Mouse (Mus musculus) limb, embryonic 14.5 days (tissue): ENCODE results near the gene Srek1ip1. TPM values are rescaled to one million over a fixed set of nuclear protein-coding genes. Genes with fewer than 3 reads are reported as not detected.

Experiments
- ATAC-seq: fragments of 200-750 bp; cut with Nextera tagmentation; 2 replicates; pipeline ENCODE4 v1.8.0; 2017; ENCODE audit warnings: low read depth, moderate number of reproducible peaks, moderate TSS enrichment; ENCODE audit not compliant: low FRiP score
- DNase-seq: peaks from one replicate; pipeline ENCODE4 v3.0.0-alpha.2; 2015; ENCODE audit warnings: low spot score
- H3K27ac ChIP-seq: fragments of 300-500 bp; sonication (generic); replicated peaks from 2 replicates; pipeline ENCODE4 v1.5.1; 2014; ENCODE audit warnings: low read depth, mild to moderate bottlenecking, low read length, moderate library complexity, mixed read lengths
- H3K27me3 ChIP-seq: fragments of 300-500 bp; sonication (generic); 2 replicates; pipeline ENCODE4 v1.6.1; 2014; ENCODE audit warnings: low read length, mixed read lengths; ENCODE audit not compliant: control insufficient read depth, insufficient read depth
- H3K36me3 ChIP-seq: fragments of 300-500 bp; sonication (generic); 2 replicates; pipeline ENCODE4 v1.6.1; 2014; ENCODE audit warnings: mild to moderate bottlenecking, low read length, moderate library complexity, mixed read lengths; ENCODE audit not compliant: control insufficient read depth, insufficient read depth
- H3K4me1 ChIP-seq: fragments of 300-500 bp; sonication (generic); 2 replicates; pipeline ENCODE4 v1.6.1; 2014; ENCODE audit warnings: antibody characterized with exemption, low read length, mixed read lengths; ENCODE audit not compliant: control insufficient read depth, insufficient read depth
- H3K4me2 ChIP-seq: fragments of 300-500 bp; sonication (generic); replicated peaks from 2 replicates; pipeline ENCODE4 v1.6.1; 2014; ENCODE audit warnings: low read depth, mild to moderate bottlenecking, low read length, moderate library complexity; ENCODE audit not compliant: severe bottlenecking
- H3K4me3 ChIP-seq: fragments of 300-500 bp; sonication (generic); replicated peaks from 2 replicates; pipeline ENCODE4 v1.5.1; 2014; ENCODE audit warnings: low read length
- H3K9ac ChIP-seq: fragments of 300-500 bp; sonication (generic); 2 replicates; pipeline ENCODE4 v1.6.1; 2014; ENCODE audit warnings: mild to moderate bottlenecking, low read depth, low read length, moderate library complexity; ENCODE audit not compliant: severe bottlenecking
- H3K9me3 ChIP-seq: fragments of 300-500 bp; sonication (generic); 2 replicates; pipeline ENCODE4 v1.6.1; 2016; ENCODE audit warnings: low read length; ENCODE audit not compliant: control insufficient read depth
- POLR2A ChIP-seq: fragments of 200-500 bp; IDR thresholded peaks from 2 replicates; pipeline ENCODE4 v1.8.0; 2012; ENCODE audit warnings: inconsistent platforms, mild to moderate bottlenecking, moderate library complexity, borderline replicate concordance; ENCODE audit not compliant: insufficient read depth, insufficient read length; ENCODE audit errors: extremely low read depth
- WGBS: fragments of 180-500 bp; shearing (Covaris S2); extraction: QIAGEN DNeasy Blood & Tissue Kit; methylation state at CpG from one replicate; pipeline ENCODE4 v1.1.7; 2014; 5-methylcytosine and 5-hydroxymethylcytosine counted together
- polyA plus RNA-seq, 2 experiments: library from polyadenylated mRNA; depleted of rRNA in 1 of 2; stranded (reverse) in 1 of 2; unstranded in 1 of 2; fragments of >200 nt; fragmentation: Nextera tagmentation in 1 of 2; extraction: Ambion mirVana in 1 of 2; gene quantifications; 2 replicates each; pipeline versions ENCODE4 v1.2.1 to v1.2.3; 2012 to 2014

Gene Srek1ip1
- polyA plus RNA-seq, 2 experiments = 20.6 to 24.7 TPM

DNA sequence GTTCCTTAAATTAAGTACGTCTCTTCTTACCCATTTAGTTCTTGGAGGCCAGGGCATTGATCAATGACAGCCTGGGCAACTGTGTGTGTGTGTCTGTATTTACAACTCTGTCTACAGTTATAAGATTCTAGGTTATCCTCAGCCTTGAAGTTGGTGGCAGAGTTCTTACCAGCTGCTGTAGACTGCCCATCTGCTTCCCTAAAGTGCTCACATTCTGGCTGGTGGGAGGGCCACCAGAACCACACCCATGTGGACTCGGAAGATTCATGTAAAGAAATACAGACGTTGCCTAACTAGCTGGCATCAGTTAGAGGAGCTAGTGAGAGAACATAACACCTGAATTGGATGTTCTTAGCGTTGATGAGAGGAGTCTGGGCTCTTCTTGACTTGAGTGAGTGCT, 49.7 kb downstream of the Srek1ip1 start:
- TF ChIP-seq POLR2A = no peak
- H3K4me2 ChIP-seq = no peak overlapping the region
- H3K4me1 ChIP-seq = no peaks in the 10 kb centered on the region
- H3K27me3 ChIP-seq = no peaks in the 10 kb centered on the region
- peaks cover 17% of the 10 kb centered on the region for H3K36me3 ChIP-seq
- DNase-seq = no peak
- H3K4me3 ChIP-seq = no peak overlapping the region
- no peak overlapping the region for H3K27ac ChIP-seq
- no peak overlapping the region for H3K9ac ChIP-seq
- no peaks in the 10 kb centered on the region for H3K9me3 ChIP-seq
- 72% methylated on average over 4 of the region's 4 CpGs for WGBS
- no peak for ATAC-seq

DNA sequence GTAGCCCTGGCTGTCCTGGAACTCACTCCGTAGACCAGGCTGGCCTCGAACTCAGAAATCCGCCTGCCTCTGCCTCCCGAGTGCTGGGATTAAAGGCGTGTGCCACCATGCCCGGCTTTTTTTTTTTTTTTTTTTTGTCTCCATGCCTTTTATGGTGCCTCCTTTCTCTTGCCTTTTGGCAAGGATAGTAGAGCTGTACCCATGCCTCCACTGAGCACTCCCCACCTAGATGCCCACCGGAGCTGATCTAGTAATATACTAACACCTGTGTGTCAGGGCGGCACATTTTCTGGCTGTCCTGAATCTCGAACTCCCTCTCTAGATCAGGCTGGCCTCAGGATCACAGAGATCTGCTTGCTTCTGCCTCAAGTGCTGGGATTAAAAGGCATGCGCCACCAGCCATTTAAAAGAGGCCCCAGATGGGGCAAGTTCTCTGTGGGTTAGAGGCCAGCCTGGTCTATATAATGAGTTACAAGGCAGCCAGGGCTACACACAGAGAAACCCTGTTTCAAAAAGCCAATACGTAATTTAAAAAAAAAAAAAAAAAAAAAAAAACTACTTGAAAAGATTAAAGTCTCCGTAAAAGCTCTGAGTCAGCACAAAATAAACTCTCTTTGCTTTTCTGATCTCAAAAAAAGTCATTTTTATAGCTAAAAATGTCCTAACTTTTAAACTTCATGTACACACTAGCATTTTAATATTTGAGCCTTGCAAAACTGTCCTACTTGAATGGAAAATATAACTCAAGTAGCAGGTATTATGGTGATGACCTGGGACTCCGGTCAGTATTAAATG, 51.2 kb downstream of the Srek1ip1 start:
- H3K4me2 ChIP-seq = no peak overlapping the region
- TF ChIP-seq POLR2A = no peak
- 87% methylated on average over 13 of the region's 13 CpGs for WGBS
- peaks cover 4% of the 10 kb centered on the region for H3K36me3 ChIP-seq
- DNase-seq (no peak), ATAC-seq (no peak)
- H3K4me3 ChIP-seq = no peak overlapping the region
- no peak overlapping the region for H3K27ac ChIP-seq
- no peaks in the 10 kb centered on the region for H3K27me3 ChIP-seq
- H3K9ac ChIP-seq = no peak overlapping the region
- no peaks in the 10 kb centered on the region for H3K9me3 ChIP-seq
- H3K4me1 ChIP-seq = no peaks in the 10 kb centered on the region

DNA sequence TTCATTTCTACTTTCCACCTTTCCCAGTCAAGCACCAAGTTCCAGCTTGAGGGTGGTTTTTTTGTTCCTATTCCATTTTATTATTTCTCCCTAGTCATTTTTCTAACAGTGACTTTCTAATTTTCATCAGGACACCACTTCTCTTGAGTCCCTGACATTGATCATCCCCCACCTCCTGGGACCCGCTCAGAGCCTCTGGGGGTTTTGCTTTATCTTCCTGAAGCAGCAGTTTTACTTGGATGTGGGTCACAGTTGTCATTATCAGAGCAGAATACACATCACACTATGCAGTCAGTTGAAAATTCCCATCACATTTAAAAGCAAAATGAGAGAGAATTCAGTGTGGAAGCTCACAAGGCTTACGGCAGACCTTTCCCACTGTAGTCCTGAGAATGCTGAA, 61.4 kb downstream of the Srek1ip1 start:
- Histone ChIP-seq H3K4me3 (no peak overlapping the region), H3K4me1 (no peaks in the 10 kb centered on the region), H3K36me3 (no peaks in the 10 kb centered on the region), H3K9me3 (no peaks in the 10 kb centered on the region), H3K4me2 (no peak overlapping the region), H3K27me3 (no peaks in the 10 kb centered on the region), H3K9ac (no peak overlapping the region), H3K27ac (no peak overlapping the region)
- DNase-seq (no peak), ATAC-seq (no peak)
- 81% methylated on average over 2 of the region's 2 CpGs for WGBS
- TF ChIP-seq POLR2A = no peak

DNA sequence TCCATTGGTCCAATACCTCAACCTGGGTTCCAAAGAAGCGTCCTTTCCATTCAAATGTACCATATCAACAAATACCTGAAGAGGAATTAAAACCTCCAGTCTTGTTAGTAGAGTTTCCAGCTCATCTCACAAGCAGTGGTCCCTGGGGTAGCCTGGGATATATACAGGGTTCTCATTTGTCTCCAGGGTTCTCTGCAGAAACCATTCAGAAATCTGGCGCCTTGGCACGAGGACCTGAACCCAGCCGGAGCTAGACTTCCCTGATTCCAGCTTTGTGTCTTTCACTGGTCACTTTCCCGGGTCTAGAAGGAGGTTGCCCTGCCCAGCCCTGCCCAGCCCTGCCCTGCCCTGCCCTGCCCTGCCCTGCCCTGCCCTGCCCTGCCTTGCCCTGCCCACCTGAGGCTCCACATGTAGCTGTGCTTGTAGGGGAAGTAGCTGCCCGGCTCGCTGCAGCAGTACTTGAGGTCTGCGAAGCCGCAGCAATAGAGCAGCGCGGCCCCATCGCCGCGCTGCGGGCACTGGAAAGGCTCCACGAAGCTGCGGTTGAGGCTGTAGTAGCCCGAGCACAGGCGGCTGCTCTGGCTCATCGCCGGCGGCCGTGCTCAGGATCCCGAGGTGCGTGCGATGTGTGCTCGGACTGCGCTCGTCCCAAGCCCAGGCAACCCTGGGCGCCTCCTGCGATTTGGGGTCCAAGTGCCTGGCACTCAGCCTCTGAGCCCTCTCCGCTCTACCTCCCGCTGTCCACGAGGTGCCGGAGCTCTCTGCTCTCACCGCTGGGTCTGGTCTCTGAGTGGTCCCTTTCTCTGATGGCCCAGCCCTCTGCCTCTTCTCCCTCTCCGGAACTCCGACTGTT, 71.1 kb downstream of the Srek1ip1 start, which contains the start of gene Shisal2b:
TSS of gene Shisal2b (minus strand) at position 767 of the 853 bp plus-strand sequence.
- no peak for TF ChIP-seq POLR2A
- Histone ChIP-seq H3K27me3 (0 out of 2 replicates have a peak, but pooled peaks cover 4% of the 10 kb centered on the region), H3K9ac (peak within 1 kb of the TSS; percentile 45), H3K4me3 (peak within 1 kb of the TSS; percentile 40), H3K9me3 (no peaks in the 10 kb centered on the region), H3K36me3 (no peaks in the 10 kb centered on the region), H3K4me2 (peak within 1 kb of the TSS; percentile 74), H3K4me1 (peaks cover 3% of the 10 kb centered on the region; the same call in 1 of the 2 replicates), H3K27ac (no peak within 1 kb of the TSS)
- peak; percentile 42 for DNase-seq
- WGBS = 5% methylated on average over 36 of the region's 38 CpGs
- ATAC-seq = peak; percentile 60

DNA sequence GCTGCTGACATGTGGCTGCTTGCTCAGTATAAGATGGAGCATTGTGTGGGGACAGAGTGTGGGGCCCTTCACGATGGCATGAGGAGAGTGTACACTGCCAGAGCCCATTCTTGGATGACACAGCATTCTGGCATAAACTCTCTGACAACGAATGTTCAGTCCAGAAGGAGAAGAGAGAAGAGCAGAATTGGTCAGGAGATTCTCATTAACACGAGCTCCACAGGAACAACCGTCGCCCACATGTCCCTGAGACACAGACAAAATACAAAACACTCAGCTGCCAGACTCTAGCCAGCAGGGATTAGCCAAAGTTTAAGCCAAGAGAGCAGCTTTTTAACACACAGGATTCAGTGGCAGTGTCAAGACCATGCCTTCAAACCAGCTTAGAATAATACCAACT, 74.4 kb downstream of the Srek1ip1 start:
- Histone ChIP-seq H3K9ac (no peak overlapping the region), H3K4me2 (no peak overlapping the region), H3K36me3 (no peaks in the 10 kb centered on the region), H3K9me3 (no peaks in the 10 kb centered on the region), H3K27ac (no peak overlapping the region), H3K27me3 (0 out of 2 replicates have a peak, but pooled peaks cover 4% of the 10 kb centered on the region), H3K4me3 (no peak overlapping the region), H3K4me1 (peaks cover 3% of the 10 kb centered on the region; the same call in 1 of the 2 replicates)
- DNase-seq (no peak), ATAC-seq (no peak)
- WGBS = 76% methylated on average over 5 of the region's 5 CpGs
- no peak for TF ChIP-seq POLR2A
